Mouse (Mus musculus) CH12.LX (cell line): ENCODE measurements at regions not wholly inside any gene's neighbourhood (a gene's known extent, or its start where the extent isn't known, plus 50 kb on each side); places are given as distances from the start of the nearest gene placed in this dataset.

Experiments used
- DNase-seq: peaks from one replicate; pipeline ENCODE4 v3.0.0-alpha.2; 2013; ENCODE audit errors: extremely low read depth
- H3K27ac ChIP-seq: 2 replicates; pipeline ENCODE4 v1.5.1; 2012; ENCODE audit warnings: low read depth, mild to moderate bottlenecking, control low read depth, moderate library complexity; ENCODE audit not compliant: insufficient read depth
- H3K27me3 ChIP-seq: replicated peaks from 2 replicates; pipeline ENCODE3; 2012; ENCODE audit warnings: inconsistent platforms
- H3K36me3 ChIP-seq, 2 experiments: replicated peaks in 1 of 2; 2 replicates each; pipeline versions ENCODE3 to v1.6.1; 2012; ENCODE audit warnings: inconsistent platforms in 1 of 2, low read length in 1 of 2, mild to moderate bottlenecking in 1 of 2, mixed read lengths in 1 of 2, moderate library complexity in 1 of 2; ENCODE audit not compliant: control insufficient read depth in 1 of 2, insufficient read depth in 1 of 2
- H3K4me1 ChIP-seq, 2 experiments: 2 replicates each; pipeline ENCODE4 v1.6.1; 2012; ENCODE audit warnings: inconsistent platforms in 1 of 2, moderate library complexity in 1 of 2; ENCODE audit not compliant: insufficient read depth in 2 of 2, control insufficient read depth in 1 of 2
- H3K4me2 ChIP-seq: 2 replicates; pipeline ENCODE4 v1.6.1; 2012; ENCODE audit warnings: low read depth, mild to moderate bottlenecking, control low read depth; ENCODE audit not compliant: poor library complexity, insufficient read depth, severe bottlenecking
- H3K4me3 ChIP-seq, 3 experiments: fragments of 150-350 bp in 1 of 3; sonication (generic) in 1 of 3; replicated peaks in 1 of 3; 2 replicates each; pipeline versions ENCODE3 to v1.5.1; 2011 to 2012; ENCODE audit warnings: low read depth in 2 of 3, low read length in 2 of 3, mild to moderate bottlenecking in 2 of 3, moderate library complexity in 2 of 3, control low read depth in 1 of 3, improper control_type of control experiment in 1 of 3, inconsistent platforms in 1 of 3, mixed read lengths in 1 of 3; ENCODE audit not compliant: poor library complexity in 1 of 3
- H3K79me2 ChIP-seq: replicated peaks from 2 replicates; pipeline ENCODE4 v1.6.1; 2012; ENCODE audit warnings: mild to moderate bottlenecking, moderate library complexity; ENCODE audit not compliant: control insufficient read depth, poor library complexity, insufficient read depth, severe bottlenecking; ENCODE audit errors: extremely low read depth
- H3K9ac ChIP-seq: 2 replicates; pipeline ENCODE4 v1.6.1; 2012; ENCODE audit warnings: low read depth, mild to moderate bottlenecking, control low read depth, moderate library complexity; ENCODE audit not compliant: insufficient read depth
- H3K9me3 ChIP-seq: replicated peaks from 2 replicates; pipeline ENCODE3; 2012; ENCODE audit warnings: low read length, inconsistent platforms, mixed read lengths
- CHD1 ChIP-seq: IDR thresholded peaks from 2 replicates; pipeline ENCODE4 v1.6.1; 2012; ENCODE audit warnings: low read depth, low read length, improper control_type of control experiment, inconsistent platforms
- CHD2 ChIP-seq: IDR thresholded peaks from 2 replicates; pipeline ENCODE4 v1.6.1; 2011; ENCODE audit warnings: low read length, improper control_type of control experiment
- CTCF ChIP-seq, 2 experiments: IDR thresholded peaks in 1 of 2; conservative IDR thresholded peaks in 1 of 2; 2 replicates each; pipeline ENCODE4 v1.5.1; 2011 to 2012; ENCODE audit warnings: low read depth in 2 of 2, low read length in 2 of 2, improper control_type of control experiment in 1 of 2, inconsistent platforms in 1 of 2, mild to moderate bottlenecking in 1 of 2, moderate library complexity in 1 of 2
- ELF1 ChIP-seq: IDR thresholded peaks from 2 replicates; pipeline ENCODE4 v1.6.1; 2014; ENCODE audit warnings: low read depth, mild to moderate bottlenecking, inconsistent platforms, low read length, improper control_type of control experiment
- HCFC1 ChIP-seq: IDR thresholded peaks from 2 replicates; pipeline ENCODE4 v1.6.1; 2012; ENCODE audit warnings: low read depth, mild to moderate bottlenecking, inconsistent platforms, low read length, improper control_type of control experiment
- IRF4 ChIP-seq: IDR thresholded peaks from 2 replicates; pipeline ENCODE4 v1.6.1; 2014; ENCODE audit warnings: low read depth, mild to moderate bottlenecking, inconsistent platforms, low read length, improper control_type of control experiment
- KAT2A ChIP-seq: IDR thresholded peaks from 2 replicates; pipeline ENCODE4 v1.6.1; 2012; ENCODE audit warnings: low read length, improper control_type of control experiment, inconsistent platforms; ENCODE audit not compliant: insufficient replicate concordance
- MAFK ChIP-seq: IDR thresholded peaks from 2 replicates; pipeline ENCODE4 v1.6.1; 2011; ENCODE audit warnings: low read length, improper control_type of control experiment; ENCODE audit not compliant: insufficient replicate concordance
- MAX ChIP-seq: IDR thresholded peaks from 2 replicates; pipeline ENCODE4 v1.6.1; 2011; ENCODE audit warnings: low read length, improper control_type of control experiment
- MEF2A ChIP-seq: IDR thresholded peaks from 2 replicates; pipeline ENCODE4 v1.6.1; 2014; ENCODE audit warnings: low read depth, mild to moderate bottlenecking, inconsistent platforms, low read length, improper control_type of control experiment, borderline replicate concordance
- NELFE ChIP-seq: IDR thresholded peaks from 2 replicates; pipeline ENCODE4 v1.6.1; 2011; ENCODE audit warnings: low read depth, low read length, improper control_type of control experiment
- POLR2A ChIP-seq: IDR thresholded peaks from 2 replicates; pipeline ENCODE4 v1.6.1; 2011; ENCODE audit warnings: low read depth, mild to moderate bottlenecking, improper control_type of control experiment, low read length
- POLR2AphosphoS2 ChIP-seq: IDR thresholded peaks from 2 replicates; pipeline ENCODE4 v1.6.1; 2011; ENCODE audit warnings: low read depth, low read length, improper control_type of control experiment
- RAD21 ChIP-seq: IDR thresholded peaks from 2 replicates; pipeline ENCODE4 v1.6.1; 2011; ENCODE audit warnings: low read depth, mild to moderate bottlenecking, low read length, improper control_type of control experiment, moderate library complexity
- RCOR1 ChIP-seq: conservative IDR thresholded peaks from 2 replicates; pipeline ENCODE4 v1.6.1; 2012; ENCODE audit warnings: low read depth, mild to moderate bottlenecking, inconsistent platforms, low read length, improper control_type of control experiment
- SIN3A ChIP-seq: IDR thresholded peaks from 2 replicates; pipeline ENCODE4 v1.6.1; 2012; ENCODE audit warnings: low read length, improper control_type of control experiment, inconsistent platforms
- TBP ChIP-seq: conservative IDR thresholded peaks from 2 replicates; pipeline ENCODE4 v1.6.1; 2011; ENCODE audit warnings: low read depth, low read length, improper control_type of control experiment
- TCF12 ChIP-seq: IDR thresholded peaks from 2 replicates; pipeline ENCODE4 v1.6.1; 2014; ENCODE audit warnings: low read depth, mild to moderate bottlenecking, inconsistent platforms, low read length, improper control_type of control experiment
- USF1 ChIP-seq: IDR thresholded peaks from 2 replicates; pipeline ENCODE4 v1.6.1; 2014; ENCODE audit warnings: low read depth, mild to moderate bottlenecking, inconsistent platforms, low read length, improper control_type of control experiment
- USF2 ChIP-seq: conservative IDR thresholded peaks from 2 replicates; pipeline ENCODE4 v1.6.1; 2011; ENCODE audit warnings: low read depth, low read length, improper control_type of control experiment
- ZMIZ1 ChIP-seq: IDR thresholded peaks from 2 replicates; pipeline ENCODE4 v1.6.1; 2012; ENCODE audit warnings: low read depth, mild to moderate bottlenecking, inconsistent platforms, low read length, improper control_type of control experiment
- ZNF384 ChIP-seq: IDR thresholded peaks from 2 replicates; pipeline ENCODE4 v1.6.1; 2012; ENCODE audit warnings: low read depth, low read length, improper control_type of control experiment, inconsistent platforms
- dilution Hi-C: fragments of 300-500 bp; cut with MboI; formaldehyde crosslinking; loops from 2 replicates; pipeline ENCODE4 v1.14.3; 2020; ENCODE audit warnings: low sequenced_read_pairs; ENCODE audit not compliant: extremely low pct_unique_long_range_greater_than_20kb, extremely low pct_ligation_motif_present
- in situ Hi-C: fragments of 300-500 bp; cut with MboI; formaldehyde crosslinking; loops from 3 replicates; pipeline ENCODE4 v1.14.3; 2019; ENCODE audit warnings: low sequenced_read_pairs, low pct_ligation_motif_present, low pct_unique_long_range_greater_than_20kb, mixed read lengths

DNA sequence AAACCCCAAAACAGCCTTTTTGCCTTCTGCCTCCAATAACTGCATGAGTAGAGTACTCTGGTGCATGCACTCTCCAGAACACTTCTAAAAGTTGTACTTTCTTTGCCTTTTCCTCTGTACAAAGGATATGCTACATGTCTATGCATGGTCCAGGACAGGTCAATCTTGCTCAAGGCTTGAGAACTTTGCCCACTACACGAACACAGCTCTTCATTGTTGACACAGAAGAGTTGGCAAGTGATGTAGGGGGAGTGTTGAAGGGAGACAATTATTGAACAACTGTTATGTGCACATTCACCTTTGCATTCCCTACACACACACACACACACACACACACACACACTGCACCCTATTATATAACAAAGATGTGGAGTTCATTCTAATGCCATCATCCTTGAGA is 264.5 kb upstream of the Gm6657 start:
- TF ChIP-seq KAT2A = no peak
- no peak for TF ChIP-seq USF1
- TF ChIP-seq MAX = no peak
- TF ChIP-seq TBP = no peak
- TF ChIP-seq CTCF (conservative IDR thresholded peaks at IDR 0.05 in 1 of 2, IDR thresholded peaks at IDR 0.05 in 1 of 2; ENCODE audit: low read depth in 2 of 2, low read length in 2 of 2) = no peak
- no peak for TF ChIP-seq ZNF384
- no peak for TF ChIP-seq RAD21
- no peak for TF ChIP-seq MAFK
- no peak for TF ChIP-seq MEF2A
- TF ChIP-seq ELF1 = no peak
- no peak for TF ChIP-seq SIN3A
- no peak for TF ChIP-seq ZMIZ1
- TF ChIP-seq CHD2 = no peak
- TF ChIP-seq IRF4 = no peak
- dilution Hi-C loops = no loop called here
- DNase-seq = no peak
- Histone ChIP-seq H3K4me2 (no peak overlapping the region), H3K27me3 (no peaks in the 10 kb centered on the region), H3K4me1 (no peaks in the 10 kb centered on the region; a peak in 1 of 4 replicates), H3K9me3 (no peaks in the 10 kb centered on the region), H3K79me2 (no peaks in the 10 kb centered on the region), H3K4me3 (no peak overlapping the region), H3K27ac (no peak overlapping the region), H3K36me3 (no peaks in the 10 kb centered on the region), H3K9ac (no peak overlapping the region)
- in situ Hi-C loops = no loop called here

- in situ Hi-C loops = no loop called here
- no peak for DNase-seq
- Histone ChIP-seq H3K27me3 (no peaks in the 10 kb centered on the region), H3K4me1 (no peaks in the 10 kb centered on the region), H3K4me3 (no peak overlapping the region), H3K36me3 (no peaks in the 10 kb centered on the region), H3K9ac (no peak overlapping the region), H3K9me3 (no peaks in the 10 kb centered on the region), H3K4me2 (no peak overlapping the region), H3K27ac (no peak overlapping the region), H3K79me2 (no peaks in the 10 kb centered on the region)
- dilution Hi-C loops = no loop called here
- no peak for TF ChIP-seq HCFC1
- no peak for TF ChIP-seq RCOR1
- no peak for TF ChIP-seq USF2
- TF ChIP-seq NELFE = no peak
- no peak for TF ChIP-seq POLR2AphosphoS2
- TF ChIP-seq TCF12 = no peak
- TF ChIP-seq TBP = no peak
- TF ChIP-seq CHD1 = no peak
- TF ChIP-seq POLR2A = no peak
- no peak for TF ChIP-seq ELF1
Measured at GRCm38 (mm10) chr12:77943960-77944359, 250.1 kb upstream of the Gm6657 start.
